Mouse (Mus musculus): Measurements from ENCODE around the gene S100a16.

S100a16 gene

DNA sequence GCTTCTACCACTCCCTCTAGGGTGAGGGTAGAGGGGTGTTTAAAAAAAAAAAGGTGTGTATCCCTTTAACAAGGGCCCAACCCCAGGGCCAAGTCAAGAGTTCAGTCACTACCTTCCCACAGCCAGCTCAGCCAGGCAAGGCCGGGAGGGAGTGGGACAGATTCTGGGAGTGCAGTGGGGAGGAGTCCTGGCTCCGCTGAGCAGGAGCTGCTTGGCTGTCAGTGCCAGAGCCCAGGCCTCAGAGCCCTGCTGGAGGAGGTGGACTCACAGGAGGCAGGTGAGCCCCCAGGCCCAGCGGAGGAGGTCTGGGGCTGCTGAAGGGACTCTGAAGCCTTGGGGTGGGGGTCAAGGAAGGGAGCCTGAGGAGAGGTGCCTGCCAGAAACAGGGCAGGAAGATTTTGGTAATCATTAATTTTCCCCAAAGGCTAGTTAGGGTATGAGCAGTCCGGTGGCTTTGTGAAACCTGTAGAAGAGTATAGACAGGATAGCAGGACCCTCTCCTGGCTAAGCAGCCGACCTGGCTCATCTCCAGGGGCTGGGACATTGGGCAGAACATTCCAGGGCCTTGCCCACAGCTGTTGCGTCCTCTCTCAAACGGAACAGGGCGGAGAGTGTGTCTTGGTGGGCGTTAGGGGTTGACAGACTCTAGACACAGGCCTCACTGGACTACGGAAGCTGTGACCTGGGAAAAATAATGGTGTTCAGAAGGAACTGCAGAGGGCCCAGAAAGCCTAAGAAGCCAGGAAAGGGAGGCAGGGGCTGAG is at the start of gene S100a16:
Gene S100a16 (plus strand): TSS at position 114 of the 764 bp plus-strand sequence.
- DNase-seq (ENCODE audit: low read depth, low spot score), result peak; percentile 87

DNA sequence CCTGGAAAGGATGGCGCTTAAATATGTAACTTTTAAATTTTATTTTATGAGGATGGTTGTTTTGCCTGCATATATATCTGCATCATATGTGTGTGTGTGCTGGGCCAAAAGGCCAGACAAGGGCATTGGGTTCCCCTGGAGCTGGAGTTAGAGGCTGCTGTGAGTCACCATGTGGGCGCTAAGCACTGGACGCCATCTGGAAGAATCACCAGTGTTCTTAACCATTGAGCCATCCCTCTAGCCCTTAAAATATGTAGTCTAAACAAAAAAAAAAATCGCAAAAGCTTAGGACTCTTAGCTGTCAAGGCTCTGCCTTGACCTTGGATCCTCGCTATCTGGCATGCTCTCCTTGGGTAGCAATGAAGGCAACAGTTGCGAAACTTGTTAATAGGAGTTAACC is 48.5 kb upstream of the S100a16 start:
- DNase-seq (ENCODE audit: low read depth, low spot score), result no peak

DNA sequence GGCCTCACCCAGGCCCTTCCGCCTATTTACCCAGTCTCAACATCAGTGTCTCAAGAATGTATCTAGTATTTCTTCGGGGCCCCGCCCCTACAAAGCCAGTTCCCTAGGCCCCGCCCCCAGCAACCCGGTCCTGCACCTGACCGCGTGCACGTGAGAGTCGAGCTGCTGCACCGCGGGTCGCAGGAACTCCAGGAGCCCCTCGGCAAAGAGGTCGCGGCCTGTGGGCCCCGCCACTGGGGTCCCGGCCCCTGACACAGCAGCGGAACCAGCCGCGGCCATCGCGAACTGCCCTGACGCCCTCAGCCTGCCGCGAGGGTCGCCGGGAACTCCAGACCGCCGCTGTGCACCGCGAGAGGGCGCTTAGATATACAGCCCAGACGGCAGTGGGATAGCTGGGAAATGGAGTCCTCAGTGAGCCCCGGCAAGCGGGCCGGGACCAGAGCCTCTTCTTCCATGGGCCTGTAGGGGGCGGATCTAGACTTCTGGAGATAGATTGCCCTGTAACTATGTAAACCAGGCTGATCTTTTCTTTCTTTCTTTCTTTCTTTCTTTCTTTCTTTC is 46.3 kb upstream of the S100a16 start, which contains the start of gene Snapin:
Gene Snapin (minus strand): TSS at position 338 of the 561 bp plus-strand sequence.
- DNase-seq (ENCODE audit: low read depth, low spot score), result peak; percentile 97

DNA sequence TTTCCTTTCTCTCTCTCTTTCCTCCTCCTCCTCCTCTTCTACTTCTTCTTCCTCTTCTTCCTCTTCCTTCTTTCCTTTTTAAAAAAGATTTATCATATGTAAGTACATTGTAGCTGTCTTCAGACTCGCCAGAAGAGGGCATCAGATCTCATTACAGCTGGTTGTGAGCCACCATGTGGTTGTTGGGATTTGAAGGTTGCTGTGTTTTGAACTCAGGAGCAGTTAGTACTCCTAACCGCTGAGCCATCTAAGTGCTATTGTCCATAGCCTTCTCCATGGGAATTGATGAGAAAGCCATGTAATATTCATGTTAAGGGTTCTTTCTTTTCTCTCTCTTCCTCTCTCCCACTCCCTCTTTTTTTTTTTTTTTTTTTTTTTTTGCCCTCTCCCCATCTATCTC is 45.7 kb upstream of the S100a16 start:
- peak; percentile 50 for DNase-seq (ENCODE audit: low read depth, low spot score)

DNA sequence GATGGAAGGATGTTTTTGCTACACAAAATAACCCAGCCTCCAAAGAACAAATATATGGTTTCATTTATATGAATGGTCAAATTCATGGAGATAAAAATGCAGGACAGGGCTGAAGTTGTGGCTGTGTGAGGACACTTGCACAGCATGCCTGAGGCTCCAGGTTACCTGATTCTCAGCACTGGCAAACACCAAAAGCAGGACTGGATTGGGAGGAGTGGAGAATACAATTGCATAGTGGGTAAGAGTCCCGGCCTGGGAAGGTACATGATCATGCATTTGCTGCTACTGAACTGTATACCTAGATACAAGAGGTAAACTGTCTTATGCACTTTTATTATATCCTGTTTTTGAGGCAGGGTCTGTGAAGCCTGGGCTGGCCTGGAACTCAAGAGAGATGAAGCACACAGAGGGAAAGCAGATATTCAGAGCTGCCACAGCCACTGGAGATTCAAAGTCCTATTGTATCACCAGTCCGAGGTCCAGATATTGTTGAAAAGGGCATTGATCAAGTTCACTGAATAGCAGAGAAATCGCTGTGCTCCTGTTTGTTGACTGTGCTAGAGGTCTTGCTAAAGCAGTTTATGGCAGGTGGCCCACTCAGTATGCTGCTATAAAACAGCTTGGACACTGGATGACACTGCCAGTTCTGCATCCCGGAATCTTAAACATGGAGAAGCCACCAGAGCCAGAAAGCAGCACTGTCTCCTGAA is 43.1 kb upstream of the S100a16 start:
- DNase-seq (ENCODE audit: low read depth, low spot score), result peak; percentile 43

- DNase-seq (ENCODE audit: low read depth, low spot score), result no peak
Observed at GRCm38 (mm10) chr3:90495850-90496525, 41.1 kb upstream of the S100a16 start.

GRCm38 (mm10) chr3:90497597-90497996 is 39.5 kb upstream of the S100a16 start:
- no peak for DNase-seq (ENCODE audit: low read depth, low spot score)

DNA sequence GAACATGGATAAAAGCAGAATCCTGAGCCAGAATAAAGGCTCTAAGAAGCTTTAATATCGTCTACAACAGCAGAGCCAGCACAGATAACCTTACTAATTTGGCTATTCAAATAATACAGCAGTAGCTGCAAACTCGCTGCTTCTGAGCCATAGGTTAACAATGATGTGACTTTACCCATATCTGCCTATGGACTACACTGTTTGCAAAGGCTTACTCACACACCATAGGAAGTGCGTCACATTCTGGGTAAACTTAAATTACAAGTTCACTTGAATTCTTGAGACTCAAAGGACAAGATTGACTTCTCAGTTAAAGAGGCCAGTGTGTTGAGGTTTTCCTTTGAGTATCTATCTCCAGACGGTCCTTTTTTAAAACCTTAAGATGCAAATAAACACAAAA is 33.6 kb upstream of the S100a16 start:
- DNase-seq (ENCODE audit: low read depth, low spot score), result no peak

GRCm38 (mm10) chr3:90505216-90505615 is 31.8 kb upstream of the S100a16 start:
- DNase-seq (ENCODE audit: low read depth, low spot score), result no peak

DNA sequence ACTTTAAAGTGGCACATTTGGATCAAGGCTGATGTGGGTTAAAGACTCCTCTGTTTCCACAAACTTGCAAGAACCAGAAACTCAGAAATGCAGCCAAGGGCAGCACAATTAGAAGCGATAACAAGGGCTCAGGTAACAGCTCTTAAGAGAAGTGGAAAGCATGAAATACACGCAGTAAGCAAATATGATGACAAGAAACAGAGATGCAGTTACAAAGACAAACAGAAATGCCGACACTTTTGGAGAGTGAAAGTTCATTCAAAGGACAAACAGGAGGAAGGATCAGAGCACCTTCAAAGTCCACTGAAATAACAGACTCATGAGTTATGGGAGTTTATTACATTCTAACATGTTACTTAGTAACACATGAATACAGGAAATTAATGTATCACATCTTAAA is 30.7 kb upstream of the S100a16 start:
- DNase-seq (ENCODE audit: low read depth, low spot score), result no peak

- no peak for DNase-seq (ENCODE audit: low read depth, low spot score)
Observed at GRCm38 (mm10) chr3:90508287-90508949, 28.6 kb upstream of the S100a16 start.

DNA sequence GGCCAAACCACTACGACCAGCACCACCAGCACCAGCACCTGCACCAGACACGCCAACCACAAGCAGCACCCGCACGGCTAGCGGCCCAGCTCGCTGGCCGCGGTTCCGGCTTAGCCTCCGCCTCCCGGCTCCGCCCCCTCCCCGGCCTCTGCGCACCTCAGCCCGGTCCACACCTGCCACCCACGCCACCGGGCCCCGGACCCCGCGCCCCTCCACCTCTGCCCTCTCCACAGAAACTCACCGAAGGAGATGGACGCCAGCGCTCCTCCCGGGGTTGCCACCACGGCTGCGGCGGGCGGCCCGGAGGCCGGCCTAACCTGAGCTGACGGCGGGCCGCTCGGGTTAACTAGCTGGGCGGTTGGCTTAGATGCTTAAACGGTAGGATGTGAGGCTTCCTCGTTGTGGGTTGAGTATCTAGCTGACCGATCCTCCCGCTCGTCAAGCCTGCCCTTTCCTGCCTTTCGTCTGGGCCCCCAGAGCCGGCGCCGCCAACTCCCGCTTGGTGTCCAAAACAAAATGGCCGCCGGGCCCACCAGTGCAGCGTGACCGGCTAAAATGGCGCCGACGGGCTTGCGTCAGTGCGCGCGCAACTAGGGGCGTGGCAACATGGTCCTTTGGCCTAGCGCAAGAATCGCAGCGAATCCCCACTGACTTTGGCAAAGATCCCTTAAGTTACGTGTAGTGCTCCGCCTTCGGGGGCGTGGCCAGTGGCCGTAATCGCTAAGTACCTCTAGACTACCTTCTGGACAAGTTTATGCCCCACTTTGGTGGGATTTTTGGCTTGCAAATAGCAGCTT is 27.9 kb upstream of the S100a16 start, which contains the start of gene Chtop:
Gene Chtop (minus strand): TSS at position 549 of the 797 bp plus-strand sequence.
- DNase-seq (ENCODE audit: low read depth, low spot score), result peak; percentile 99

GRCm38 (mm10) chr3:90509747-90510123 is 27.3 kb upstream of the S100a16 start:
- no peak for DNase-seq (ENCODE audit: low read depth, low spot score)

- DNase-seq (ENCODE audit: low read depth, low spot score), result no peak
Observed at GRCm38 (mm10) chr3:90512276-90512675, 24.8 kb upstream of the S100a16 start.

GRCm38 (mm10) chr3:90512948-90513642 is 24.0 kb upstream of the S100a16 start:
- DNase-seq (ENCODE audit: low read depth, low spot score), result no peak

GRCm38 (mm10) chr3:90513796-90514590 is 23.1 kb upstream of the S100a16 start, which contains the start of the genes S100a1 and S100a13:
Gene S100a1 (minus strand): TSS chr3:90514392.
Gene S100a13 (plus strand): TSS chr3:90514435.
- DNase-seq (ENCODE audit: low read depth, low spot score), result peak; percentile 72

- peak; percentile 44 for DNase-seq (ENCODE audit: low read depth, low spot score)
Observed at GRCm38 (mm10) chr3:90514691-90515090, 22.4 kb upstream of the S100a16 start.

DNA sequence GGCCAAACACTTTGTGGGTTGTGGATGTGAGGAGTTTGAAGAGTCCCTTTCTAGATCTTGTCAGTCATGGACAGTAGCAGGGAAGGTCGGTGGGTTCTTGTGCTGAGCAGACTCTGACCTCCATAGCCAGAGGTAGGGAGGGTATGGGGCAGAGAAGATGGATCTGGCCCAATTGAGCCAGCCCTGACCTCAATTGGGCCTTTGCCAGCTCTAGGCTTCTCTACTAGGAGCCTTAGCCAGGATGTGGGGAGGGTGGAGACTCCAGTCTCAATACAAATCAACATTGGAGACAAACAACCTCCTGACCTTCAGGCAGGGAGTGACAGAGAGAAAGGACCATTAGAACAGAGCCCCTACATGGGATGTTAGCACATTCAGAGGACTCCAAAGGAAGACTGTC is 21.8 kb upstream of the S100a16 start:
- DNase-seq (ENCODE audit: low read depth, low spot score), result no peak

- no peak for DNase-seq (ENCODE audit: low read depth, low spot score)
Observed at GRCm38 (mm10) chr3:90515789-90516188, 21.3 kb upstream of the S100a16 start.

Data from brain, adult 2 months (tissue).